Mouse (Mus musculus) gastrocnemius, adult 2 months (tissue): ENCODE measurements around the gene Lars2. TPM values are rescaled to one million over a fixed set of nuclear protein-coding genes. Genes with fewer than 3 reads are reported as not detected.
A peak's percentile ranks its signal among the peaks of the same experiment; 100 is the strongest.
"Not testable (repeated sequence)": the region's sequence is repeated elsewhere in the genome, so short reads cannot be mapped to it uniquely, and the experiment has no call there.

Experiments used
- DNase-seq: peaks from one replicate; pipeline ENCODE4 v3.0.0; 2022
- H3K27ac ChIP-seq: fragments of 200-600 bp; 2 replicates; pipeline ENCODE4 v1.8.1; 2022; ENCODE audit warnings: mild to moderate bottlenecking
- H3K4me3 ChIP-seq: fragments of 200-600 bp; 2 replicates; pipeline ENCODE4 v1.8.1; 2022; ENCODE audit warnings: mild to moderate bottlenecking, moderate library complexity
- CTCF ChIP-seq: fragments of 200-600 bp; IDR thresholded peaks from 2 replicates; pipeline ENCODE4 v1.8.1; 2022; ENCODE audit warnings: antibody characterized with exemption, mild to moderate bottlenecking, moderate library complexity
- intact Hi-C: fragments of 180-260 bp; cut with DNase I; formaldehyde crosslinking; loops from one replicate; pipeline ENCODE4 v1.15.1; 2025
- long read RNA-seq, 2 experiments: library from polyadenylated mRNA; stranded (forward); transcript quantifications; one replicate each; pipeline ENCODE4 v2.0.0; 2021
- total RNA-seq, 2 experiments: library from RNA; stranded (reverse); gene quantifications; 2 replicates each; pipeline ENCODE4 v1.2.3; 2021

Lars2 gene
- total RNA-seq: 10 to 100 TPM; 22.9 to 24.3 TPM
- long read RNA-seq, experiment 1, transcript Lars2-201 (21 exons, 3,894 nt): major isoform, 13 of 15 reads
- long read RNA-seq, experiment 1, partial matches to known transcripts: 1 of 15 reads
- long read RNA-seq, experiment 1, other reads (novel, unspliced or antisense): 1 of 15 reads
- long read RNA-seq, experiment 2, transcript Lars2-201 (21 exons, 3,894 nt): major isoform, 9 of 14 reads
- long read RNA-seq, experiment 2, partial matches to known transcripts: 3 of 14 reads
- long read RNA-seq, experiment 2, other reads (novel, unspliced or antisense): 2 of 14 reads

- 0 out of 2 replicates have a peak, but pooled peaks have one; percentile 5 for TF ChIP-seq CTCF
- intact Hi-C loops: loop anchor here (5.0 to 10.0 kb wide), 3 partner anchors 105 to 252 kb away; partner anchors contain the start of genes Exosc7, Sacm1l, Tmem158 and Zdhhc3
Measured at GRCm38 (mm10) chr9:123366708-123367385, at the start of gene Lars2. Gene Lars2, plus strand, starts transcription at chr9:123366927.

GRCm38 (mm10) chr9:123326106-123326505, 40.6 kb upstream of the Lars2 start:
- DNase-seq: no peak
- TF ChIP-seq CTCF: no peak
- intact Hi-C loops: no loop called here
- Histone ChIP-seq H3K27ac (no peak overlapping the region), H3K4me3 (no peak overlapping the region)

More at GRCm38 (mm10) chr9:123366708-123367385, at the start of gene Lars2:
- peak; percentile 96 for DNase-seq
- Histone ChIP-seq H3K4me3 (peak within 1 kb of the TSS; percentile 89), H3K27ac (peak within 1 kb of the TSS; percentile 89)

GRCm38 (mm10) chr9:123328336-123328735, 38.4 kb upstream of the Lars2 start:
- DNase-seq: no peak
- Histone ChIP-seq H3K27ac (no peak overlapping the region), H3K4me3 (no peak overlapping the region)
- no peak for TF ChIP-seq CTCF
- intact Hi-C loops: no loop called here

- no peak for DNase-seq
- intact Hi-C loops: no loop called here
- no peak overlapping the region for H3K4me3 ChIP-seq
- TF ChIP-seq CTCF: no peak
- H3K27ac ChIP-seq: no peak overlapping the region
Measured at GRCm38 (mm10) chr9:123329831-123330230, 36.9 kb upstream of the Lars2 start.

GRCm38 (mm10) chr9:123330271-123330670, 36.5 kb upstream of the Lars2 start:
- H3K4me3 ChIP-seq, H3K27ac ChIP-seq, intact Hi-C loops, DNase-seq: not testable (repeated sequence)

GRCm38 (mm10) chr9:123333479-123333878, 33.2 kb upstream of the Lars2 start:
- intact Hi-C loops: no loop called here

GRCm38 (mm10) chr9:123335044-123335670, 31.6 kb upstream of the Lars2 start:
- intact Hi-C loops: no loop called here
- no peak for DNase-seq
- H3K27ac ChIP-seq: no peak overlapping the region
- H3K4me3 ChIP-seq: no peak overlapping the region
- no peak for TF ChIP-seq CTCF

More at GRCm38 (mm10) chr9:123333479-123333878, 33.2 kb upstream of the Lars2 start:
- Histone ChIP-seq H3K4me3 (no peak overlapping the region), H3K27ac (no peak overlapping the region)
- DNase-seq: no peak
- no peak for TF ChIP-seq CTCF

GRCm38 (mm10) chr9:123339651-123340144, 27.0 kb upstream of the Lars2 start:
- no peak overlapping the region for H3K27ac ChIP-seq
- no peak for DNase-seq
- TF ChIP-seq CTCF: no peak
- H3K4me3 ChIP-seq: no peak overlapping the region
- intact Hi-C loops: no loop called here

- Histone ChIP-seq H3K4me3 (no peak overlapping the region), H3K27ac (no peak overlapping the region)
- intact Hi-C loops: no loop called here
- DNase-seq: no peak
- no peak for TF ChIP-seq CTCF
Measured at GRCm38 (mm10) chr9:123341256-123341655, 25.5 kb upstream of the Lars2 start.

GRCm38 (mm10) chr9:123343069-123343468, 23.7 kb upstream of the Lars2 start:
- Histone ChIP-seq H3K27ac (no peak overlapping the region), H3K4me3 (no peak overlapping the region)
- intact Hi-C loops: no loop called here
- DNase-seq: no peak
- TF ChIP-seq CTCF: no peak

- DNase-seq, H3K27ac ChIP-seq, H3K4me3 ChIP-seq, intact Hi-C loops: not testable (repeated sequence)
- peak; percentile 15; the same call in 1 of the 2 replicates for TF ChIP-seq CTCF
Measured at GRCm38 (mm10) chr9:123349286-123349685, 17.4 kb upstream of the Lars2 start.

- no peak overlapping the region for H3K27ac ChIP-seq
- intact Hi-C loops: loop anchor here (10.0 kb wide), 2 partner anchors 165 to 245 kb away; partner anchors contain the start of genes Exosc7, Sacm1l and Zdhhc3
- DNase-seq: no peak
- no peak overlapping the region for H3K4me3 ChIP-seq
- no peak for TF ChIP-seq CTCF
Measured at GRCm38 (mm10) chr9:123359981-123360380, 6.7 kb upstream of the Lars2 start.
